Mouse (Mus musculus) spleen, postnatal 10 days (tissue): ENCODE data around the gene Stkld1.
"Not testable (repeated sequence)": the region's sequence is repeated elsewhere in the genome, so short reads cannot be mapped to it uniquely, and the experiment has no call there.

Experiments used
- DNase-seq, 2 experiments: peaks; one replicate each; pipeline ENCODE4 v3.0.0; 2021 to 2022; ENCODE audit warnings: low spot score in 2 of 2

The Stkld1 gene

DNA sequence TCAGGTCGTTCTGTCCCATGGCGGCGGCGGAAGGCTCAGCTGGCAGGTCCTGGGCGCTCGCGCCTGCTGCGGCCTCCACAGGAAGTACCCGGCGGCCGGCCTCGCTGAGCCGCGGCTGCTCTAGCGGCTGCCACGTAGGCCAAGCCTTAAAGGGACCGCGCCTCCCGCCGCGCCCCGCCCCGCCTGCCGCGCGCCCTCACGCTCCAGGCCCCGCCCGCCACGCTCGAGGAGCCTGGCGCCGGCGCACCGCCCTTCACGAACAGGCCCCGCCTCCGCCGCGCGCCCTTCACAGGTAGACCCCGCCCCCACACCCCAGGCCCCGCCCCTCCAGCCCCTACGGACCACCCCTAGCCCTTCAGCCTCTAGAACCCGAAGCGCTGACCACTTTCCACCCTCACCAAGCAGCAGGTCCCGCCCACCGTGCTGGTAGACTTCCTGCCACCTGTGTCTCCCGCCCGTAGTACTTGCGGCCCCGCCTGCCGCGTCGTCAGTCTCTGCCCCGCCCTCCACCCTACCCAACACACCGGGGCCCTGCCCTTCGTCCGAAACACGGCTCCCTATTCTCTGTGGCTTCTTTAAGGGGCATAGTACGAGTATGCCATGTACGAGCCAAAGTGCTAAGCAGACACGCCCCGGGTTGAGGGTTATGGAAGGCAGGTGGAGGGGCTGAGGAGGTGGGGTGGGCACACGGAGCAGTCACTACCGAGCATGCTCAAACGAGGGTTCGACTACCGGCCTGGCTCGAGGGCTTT lies at the start of gene Stkld1, which contains the start of gene Surf4:
Gene Stkld1, plus strand, starts transcription at position 744 of the 752 bp plus-strand sequence.
Gene Surf4, minus strand, starts transcription at position 625 of the 752 bp plus-strand sequence.
- DNase-seq: peak; percentile 85 to 96

DNA sequence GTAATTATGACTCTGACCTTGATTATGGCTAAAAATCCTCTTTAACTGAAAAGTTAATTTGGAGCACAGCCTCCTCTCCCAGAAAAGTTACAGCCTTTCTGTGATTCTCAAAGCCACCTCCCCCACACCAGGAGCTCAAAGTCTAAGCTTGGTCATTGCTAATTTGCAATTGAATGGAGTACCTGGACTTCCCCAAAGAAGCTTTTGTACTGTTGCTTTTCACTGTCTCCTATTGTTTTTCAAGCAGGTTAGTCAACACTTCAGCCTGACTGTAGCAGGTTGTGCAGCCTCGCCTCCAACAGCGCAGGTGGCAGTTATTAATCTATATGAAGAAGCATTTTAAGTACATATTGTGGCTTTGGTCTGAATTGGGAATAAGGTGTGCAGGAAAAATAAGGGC lies 48.3 kb upstream of the Stkld1 start:
- DNase-seq: not testable (repeated sequence)

DNA sequence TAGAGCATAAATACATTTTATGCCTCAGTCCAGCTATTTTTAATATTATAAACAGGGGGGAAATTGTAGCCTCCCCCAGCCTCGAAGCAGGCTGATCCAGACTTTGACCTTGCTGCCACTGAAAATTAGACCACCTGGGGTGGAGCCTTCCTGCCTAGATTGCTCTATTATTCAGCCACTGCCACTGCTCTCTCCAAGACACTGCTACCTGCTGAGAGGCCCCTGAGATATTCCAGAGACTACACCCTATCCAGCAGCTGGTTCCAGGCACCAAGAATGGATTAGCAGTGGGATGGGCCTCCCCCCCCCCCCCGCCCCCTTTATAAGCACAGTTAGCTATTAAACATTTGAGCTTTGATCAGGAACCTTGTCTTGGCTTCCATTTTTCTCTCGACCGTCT lies 47.7 kb upstream of the Stkld1 start:
- DNase-seq: not testable (repeated sequence)

DNA sequence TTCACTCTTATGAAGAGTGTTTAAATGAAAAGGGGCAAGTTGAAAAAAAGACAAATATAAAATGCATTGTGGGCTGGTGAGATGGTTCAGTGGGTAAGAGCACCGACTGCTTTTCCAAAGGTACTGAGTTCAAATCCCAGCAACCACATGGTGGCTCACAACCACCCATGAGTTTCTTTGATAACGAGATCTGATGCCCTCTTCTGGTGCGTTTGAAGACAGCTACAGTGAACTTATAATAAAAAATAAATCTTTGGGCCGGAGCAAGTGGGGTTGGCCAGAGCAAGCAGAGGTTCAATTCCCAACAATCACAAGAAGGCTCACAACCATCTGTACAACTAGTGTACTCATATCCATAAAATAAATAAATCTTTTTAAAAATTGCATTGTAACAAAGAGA lies 37.9 kb upstream of the Stkld1 start:
- DNase-seq: no peak

DNA sequence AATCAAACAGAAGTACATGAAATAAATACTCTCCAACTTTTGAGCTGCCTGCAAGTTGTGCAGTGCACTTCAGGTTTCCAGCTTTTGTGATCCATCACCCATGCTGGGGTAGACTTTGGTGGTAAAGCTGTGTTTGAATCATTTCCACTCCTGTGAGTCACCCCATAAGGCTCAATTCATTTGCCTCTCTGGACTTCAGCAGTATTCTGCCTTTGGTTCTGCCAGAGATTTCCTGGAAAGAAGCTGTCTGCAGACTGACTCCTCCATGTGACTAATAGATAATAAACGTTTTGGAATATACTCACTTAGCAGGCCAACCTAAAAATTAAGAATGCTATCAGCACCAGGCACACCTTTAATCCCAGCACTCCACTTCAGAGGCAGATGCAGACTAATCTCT lies 33.1 kb upstream of the Stkld1 start:
- no peak for DNase-seq

DNA sequence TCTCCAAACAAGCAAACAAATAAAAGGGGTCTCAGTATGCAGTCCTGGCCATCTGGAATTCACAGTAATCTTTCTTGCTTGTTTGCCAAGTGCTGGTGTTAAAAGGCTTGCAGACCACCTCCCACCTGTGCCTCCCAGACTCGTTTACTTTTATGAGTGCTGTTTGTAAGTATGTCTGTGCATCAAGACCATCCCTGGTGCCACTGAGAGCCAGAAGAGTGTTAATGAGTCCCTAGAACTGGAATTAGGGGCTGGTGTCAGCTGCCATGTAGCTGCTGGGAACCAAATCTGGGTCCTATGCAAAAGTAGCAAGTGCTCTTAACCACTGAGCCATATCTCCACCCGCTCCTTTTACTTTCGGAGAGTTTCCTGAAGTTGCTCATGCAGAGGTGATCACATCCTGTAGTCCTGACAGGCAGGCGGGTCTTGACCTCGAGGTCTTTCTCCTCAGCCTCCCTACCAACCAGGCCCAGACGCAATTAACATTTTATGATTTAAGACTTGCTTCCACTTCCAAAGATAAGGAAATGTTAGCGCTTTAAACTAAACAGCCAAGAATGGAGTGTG lies 31.9 kb upstream of the Stkld1 start:
- DNase-seq: no peak

DNA sequence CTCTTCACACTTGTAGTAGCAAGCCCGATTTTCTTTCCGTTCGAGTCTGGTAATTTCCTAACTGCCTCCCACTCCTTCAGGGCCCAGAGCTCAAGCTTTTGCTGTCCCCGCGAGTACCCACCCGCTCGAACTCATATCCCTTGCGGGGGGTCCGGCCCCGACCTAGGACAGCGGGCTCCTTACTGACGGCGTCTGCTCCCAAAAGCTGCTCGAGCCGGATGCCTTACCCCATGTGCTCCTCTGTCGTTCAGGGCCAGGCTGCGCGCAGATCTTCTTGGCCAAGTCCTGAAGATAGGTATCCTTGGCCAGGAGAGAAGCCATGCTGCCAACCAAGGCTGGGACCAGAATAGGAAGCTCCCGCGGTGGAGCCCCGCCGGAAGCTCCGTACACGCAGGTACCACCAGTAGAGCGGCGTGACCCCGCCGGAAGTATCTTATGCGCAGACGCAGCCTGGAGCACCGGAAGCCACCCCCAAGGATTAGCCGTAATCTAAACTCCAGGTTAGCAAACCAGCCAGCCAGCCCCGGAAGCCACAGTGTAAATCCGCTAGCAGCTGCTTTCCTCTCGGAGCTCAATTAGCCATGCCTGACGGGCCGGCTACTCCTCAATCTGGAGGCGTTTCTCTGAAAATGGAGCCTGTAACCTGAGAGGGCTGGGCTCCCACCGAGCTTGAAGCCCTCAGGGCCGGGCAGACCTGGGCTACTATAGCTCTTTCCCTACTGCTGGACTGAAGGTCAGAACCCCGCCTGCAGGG lies 31.2 kb upstream of the Stkld1 start, which contains the start of gene Surf6:
Gene Surf6, minus strand, starts transcription at position 413 of the 754 bp plus-strand sequence.
- DNase-seq: peak; percentile 78 to 94

DNA sequence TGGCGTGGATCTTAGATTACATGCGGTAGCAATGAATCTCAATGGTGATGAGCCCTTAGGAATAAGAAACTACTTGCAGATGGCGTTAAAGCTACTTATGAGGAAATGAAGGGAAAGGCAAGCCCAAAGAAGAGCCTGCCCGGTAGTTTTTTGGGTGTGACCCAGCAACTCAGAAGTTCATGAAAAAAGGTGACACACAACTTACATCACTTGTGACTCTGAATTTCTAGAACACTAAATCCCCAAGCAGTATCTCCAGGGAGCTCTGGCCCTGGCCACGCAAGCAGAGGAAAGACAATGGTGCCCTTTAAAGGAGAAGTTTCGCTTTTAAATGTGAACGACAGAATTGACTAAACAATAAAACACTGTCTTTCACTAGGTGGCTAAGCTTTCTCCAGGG lies 30.5 kb upstream of the Stkld1 start:
- no peak for DNase-seq

DNA sequence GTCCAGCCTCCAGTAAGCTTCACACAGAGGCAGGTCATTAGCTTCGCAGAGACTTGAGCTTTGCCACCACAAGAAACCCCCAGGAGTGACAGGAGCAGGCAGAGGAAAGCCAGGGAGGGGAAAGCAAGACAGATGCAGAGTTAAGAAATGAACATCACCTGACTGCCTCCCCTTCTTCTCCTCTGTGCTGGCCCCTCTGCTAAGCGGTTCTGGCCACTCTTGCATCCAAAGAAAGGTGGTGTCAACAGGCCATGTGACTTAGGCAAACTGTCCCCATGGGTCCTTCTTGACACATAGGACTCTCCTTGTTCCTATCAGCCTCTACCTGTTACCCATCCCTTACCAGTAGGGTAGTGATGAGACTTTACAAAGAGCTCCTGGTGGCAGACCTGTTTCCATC lies 27.9 kb upstream of the Stkld1 start:
- DNase-seq: no peak

DNA sequence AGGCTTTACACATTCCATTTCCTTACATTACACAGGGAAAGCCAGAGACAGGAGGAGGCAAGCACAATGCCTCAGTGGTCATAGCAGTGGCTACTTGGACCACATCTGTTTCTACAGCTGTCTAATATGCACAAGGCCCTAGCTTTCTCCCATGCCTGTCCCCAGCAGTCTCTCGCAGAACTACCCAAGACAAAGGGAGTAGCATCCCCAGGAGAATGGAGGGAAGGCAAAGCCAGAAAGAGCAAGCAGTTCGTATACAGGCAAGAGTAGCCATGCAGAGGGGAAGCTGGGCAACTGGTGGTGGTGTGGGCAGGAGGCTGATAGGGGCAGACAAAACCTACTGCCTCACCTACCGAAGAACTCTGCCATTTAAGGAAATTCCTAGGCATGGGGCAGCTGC lies 27.4 kb upstream of the Stkld1 start:
- no peak for DNase-seq

DNA sequence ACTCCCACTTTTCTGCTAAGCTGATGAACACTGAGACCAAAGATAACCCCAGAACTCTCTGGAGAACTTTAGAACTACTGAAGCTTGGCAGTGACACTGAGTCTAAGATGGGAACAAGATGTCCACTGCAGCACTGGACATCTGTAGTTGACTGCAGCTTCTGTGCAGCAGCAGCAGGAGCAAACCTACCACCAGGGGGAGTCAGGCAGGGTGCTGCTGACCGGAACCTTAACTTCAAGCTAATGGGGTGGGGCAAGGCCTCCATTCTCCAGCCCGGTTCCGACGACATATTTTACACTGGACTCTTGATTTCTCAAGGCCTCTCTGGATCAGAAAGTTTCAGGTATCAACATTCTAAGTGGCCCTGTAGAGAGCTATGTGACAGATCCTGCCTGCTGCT lies 26.7 kb upstream of the Stkld1 start:
- DNase-seq: peak in 1 of 2 experiments; percentile 69

DNA sequence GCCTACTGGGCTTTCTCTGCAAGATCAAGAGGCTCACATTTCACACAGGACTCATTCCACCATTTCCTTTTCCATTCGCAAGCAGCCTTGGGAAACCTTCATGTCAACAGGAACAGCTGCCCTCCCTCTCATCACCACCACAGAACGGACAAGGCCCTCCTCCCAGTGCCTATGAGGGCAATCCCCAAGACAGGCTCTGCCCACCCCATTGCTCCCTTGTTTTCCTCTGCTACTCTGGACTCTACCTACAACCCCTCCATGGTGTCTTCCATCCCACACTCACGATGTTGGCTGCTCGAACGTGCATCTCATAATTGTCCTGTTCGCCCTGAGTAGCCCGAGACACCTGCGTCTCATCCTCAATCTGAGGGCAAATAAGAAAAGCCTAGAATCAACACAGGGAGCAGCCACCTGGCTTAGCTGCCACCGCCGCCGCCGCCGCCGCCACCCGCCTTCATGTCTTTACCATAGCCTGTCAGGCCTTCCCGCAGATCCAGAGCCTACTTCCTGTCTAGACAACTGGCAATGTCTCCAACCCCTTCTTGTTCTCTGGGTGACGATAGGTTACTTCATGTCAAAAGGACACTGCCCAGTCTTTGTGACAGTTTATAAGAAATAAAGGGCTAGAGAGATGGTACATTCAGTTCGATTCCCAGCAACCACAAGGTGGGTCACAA lies 25.0 kb upstream of the Stkld1 start:
- no peak for DNase-seq

DNA sequence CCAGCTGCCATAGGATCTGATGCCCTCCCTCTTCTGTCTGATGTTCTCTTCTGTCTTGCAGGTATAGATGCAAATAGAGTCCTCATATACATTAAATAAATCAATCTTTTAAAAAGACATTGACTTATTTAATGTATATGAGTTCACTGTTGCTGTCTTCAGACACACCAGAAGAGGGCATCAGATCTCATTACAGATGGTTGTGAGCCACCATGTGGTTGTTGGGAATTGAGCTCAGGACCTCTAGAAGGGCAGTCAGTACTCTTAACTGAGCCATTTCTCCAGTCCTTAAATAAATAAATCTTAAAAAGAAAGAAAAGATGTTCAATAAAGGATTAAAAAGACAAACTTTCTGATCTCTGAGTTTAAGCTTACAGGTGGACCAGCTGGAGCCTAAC lies 24.5 kb upstream of the Stkld1 start:
- no peak for DNase-seq

DNA sequence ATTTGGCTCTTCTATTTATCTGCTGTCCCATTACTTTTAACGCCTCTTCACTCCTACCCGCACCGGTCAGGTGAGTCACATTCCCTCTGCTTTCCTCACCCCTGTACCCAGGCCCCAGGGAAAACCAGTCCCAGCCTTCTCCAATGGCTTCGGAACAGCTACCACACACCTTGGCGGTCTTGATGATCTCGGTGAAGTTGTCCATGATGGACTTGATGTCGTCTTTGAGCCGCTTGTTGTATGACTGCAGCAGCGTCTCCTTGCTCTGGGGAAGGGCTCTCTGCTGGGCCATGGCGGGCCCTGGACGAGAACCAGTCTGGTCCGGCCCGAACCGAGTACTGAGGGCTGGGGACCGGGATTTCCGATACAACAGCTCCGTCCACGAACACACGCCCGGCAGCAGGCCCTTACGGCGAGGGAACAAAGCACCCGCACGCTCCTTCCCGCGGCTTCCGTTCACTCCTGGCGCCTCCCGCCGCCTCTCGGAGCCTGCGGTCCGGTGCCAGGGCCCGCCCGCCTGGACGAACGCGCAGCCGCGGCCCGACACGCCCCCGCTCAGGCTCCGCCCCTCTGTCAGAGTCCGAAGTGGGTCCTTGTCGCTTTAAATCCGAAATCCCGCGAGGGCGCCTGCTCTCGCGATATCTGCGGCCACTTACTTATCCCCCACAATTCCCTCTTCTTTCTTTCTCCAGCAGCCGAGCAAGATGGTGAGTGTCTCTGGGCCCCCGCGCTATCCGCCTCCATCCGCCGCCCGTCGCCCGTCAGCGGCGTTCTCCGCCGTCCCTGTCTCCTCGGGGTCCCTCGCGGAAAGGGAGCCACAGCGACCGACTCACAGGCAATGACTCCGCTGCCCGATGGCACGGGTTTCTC lies 23.5 kb upstream of the Stkld1 start, which contains the start of the genes Med22 and Rpl7a:
Gene Med22, minus strand, starts transcription at position 554 of the 870 bp plus-strand sequence.
Gene Rpl7a, plus strand, starts transcription at position 641 of the 870 bp plus-strand sequence.
- DNase-seq: peak; percentile 100

DNA sequence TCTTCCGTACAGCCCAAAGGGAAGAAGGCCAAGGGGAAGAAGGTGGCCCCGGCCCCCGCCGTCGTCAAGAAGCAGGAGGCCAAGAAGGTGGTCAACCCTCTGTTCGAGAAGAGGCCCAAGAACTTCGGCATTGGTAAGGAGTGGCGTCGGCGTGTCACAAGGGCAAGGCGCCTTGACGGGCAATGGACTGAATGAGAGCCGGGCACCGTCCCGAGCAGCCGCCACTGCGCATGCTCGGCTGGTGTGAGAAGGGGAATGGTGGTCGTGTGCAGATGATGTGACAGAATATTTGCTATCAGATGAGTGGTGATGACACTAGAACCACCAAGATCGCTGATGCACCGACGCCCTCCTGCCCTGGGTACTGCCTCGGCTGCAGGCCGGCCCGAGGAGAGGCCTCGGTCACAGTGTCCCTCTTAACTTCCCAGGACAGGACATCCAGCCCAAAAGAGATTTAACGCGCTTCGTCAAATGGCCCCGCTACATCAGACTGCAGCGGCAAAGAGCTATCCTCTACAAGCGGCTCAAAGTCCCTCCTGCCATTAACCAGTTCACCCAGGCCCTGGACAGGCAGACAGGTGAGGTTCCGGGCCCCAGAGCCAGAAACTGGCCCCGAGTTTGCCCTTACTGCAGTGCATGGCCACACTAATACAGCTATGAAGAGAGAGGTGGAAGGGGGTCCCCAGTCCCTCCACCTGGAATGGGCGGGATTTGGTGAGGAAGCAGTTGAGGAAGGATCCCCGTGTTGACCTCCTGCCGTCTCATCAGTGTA lies 22.7 kb upstream of the Stkld1 start:
- DNase-seq: peak; percentile 34 to 78

DNA sequence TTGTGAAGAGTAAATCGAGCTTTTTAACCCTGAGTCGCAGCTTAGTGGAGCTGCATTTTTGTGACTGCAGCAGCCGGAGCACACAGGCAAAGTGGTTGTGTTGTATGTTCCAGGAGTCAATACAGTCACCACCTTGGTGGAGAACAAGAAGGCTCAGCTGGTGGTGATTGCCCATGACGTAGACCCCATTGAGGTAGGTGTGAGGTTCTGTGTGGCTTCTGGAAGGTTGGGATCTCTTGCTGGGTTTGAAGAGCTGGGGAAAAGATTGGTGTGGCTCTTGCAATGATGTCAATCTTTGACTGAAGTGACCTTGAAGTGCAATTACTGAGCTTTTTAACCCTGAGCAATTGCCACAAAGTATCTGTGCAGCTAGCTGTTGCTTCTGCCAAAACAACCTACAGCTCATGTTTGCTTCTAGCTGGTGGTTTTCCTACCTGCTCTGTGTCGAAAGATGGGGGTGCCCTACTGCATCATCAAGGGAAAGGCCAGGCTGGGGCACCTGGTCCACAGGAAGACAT lies 21.5 kb upstream of the Stkld1 start:
- DNase-seq: no peak

DNA sequence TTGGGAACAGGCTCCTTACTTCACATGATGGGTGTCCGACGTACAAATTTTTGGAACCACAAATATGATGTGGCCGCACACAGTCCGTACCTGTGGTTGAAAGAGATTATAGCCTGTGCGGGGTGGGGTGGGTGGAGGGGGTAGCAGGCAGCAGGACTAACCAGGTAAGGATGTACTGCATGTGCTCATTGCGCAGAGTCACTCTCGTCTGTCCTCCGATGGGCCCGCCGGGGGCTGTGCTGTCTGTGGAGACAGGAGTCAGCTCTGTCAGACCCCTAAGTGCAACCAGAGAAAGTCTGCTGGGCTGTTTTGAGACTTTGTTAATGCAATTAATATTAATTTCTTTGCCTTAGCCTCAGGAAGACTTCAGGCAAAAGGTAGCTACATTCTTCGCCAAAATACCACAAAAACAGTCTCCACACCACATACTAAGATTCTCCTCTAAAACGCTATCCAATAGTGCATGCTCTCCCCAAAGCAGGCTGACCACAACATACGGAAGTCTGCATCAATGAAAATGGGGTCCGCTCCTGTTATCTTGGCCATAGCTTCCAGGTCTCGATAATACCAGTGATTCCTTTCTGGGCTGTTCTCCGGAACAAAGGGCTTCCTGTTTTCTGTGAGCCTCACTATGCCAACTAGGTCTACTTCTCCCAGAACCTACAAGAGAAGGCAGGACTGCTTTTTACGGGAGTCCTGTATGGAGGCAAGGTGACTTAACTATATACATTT lies 20.3 kb upstream of the Stkld1 start:
- no peak for DNase-seq

DNA sequence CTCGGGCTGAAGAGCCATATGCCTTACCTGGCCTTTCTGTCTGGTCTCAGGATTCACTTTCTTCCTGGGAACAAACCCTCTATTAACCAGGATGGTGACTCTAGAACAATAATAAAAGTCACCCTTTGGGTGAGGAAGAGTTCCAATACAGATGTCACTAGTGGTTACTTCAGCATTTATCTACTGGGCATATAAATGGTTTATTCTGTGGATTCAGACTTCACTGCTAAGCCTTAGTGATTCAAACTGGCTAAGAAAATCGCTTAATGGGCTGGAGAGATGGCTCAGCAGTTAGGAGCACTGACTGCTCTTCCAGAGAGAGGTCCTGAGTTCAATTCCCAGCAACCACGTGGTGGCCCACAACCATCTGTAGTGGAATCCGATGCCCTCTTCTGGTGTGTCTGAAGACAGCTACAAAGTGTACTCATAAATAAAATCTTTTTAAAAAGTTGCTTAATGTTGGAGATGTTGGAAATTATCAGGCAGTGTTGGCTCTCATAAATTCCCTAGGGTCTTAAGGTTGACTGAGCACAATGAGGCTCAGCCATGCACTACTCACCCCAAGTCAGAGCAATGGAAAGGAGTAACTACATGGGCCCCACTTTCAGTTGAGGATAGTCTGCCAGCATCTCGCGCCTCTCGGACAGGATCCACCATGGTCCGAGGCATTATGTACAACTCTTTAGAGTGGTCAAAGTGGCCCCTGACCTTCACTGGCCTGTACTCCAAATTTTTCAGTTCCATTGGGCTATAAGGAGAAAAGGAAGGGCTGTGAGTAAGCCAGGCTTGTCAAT lies 19.5 kb upstream of the Stkld1 start:
- no peak for DNase-seq
